Mouse (Mus musculus) inflammation-experienced regulatory T-cells, adult 16 weeks (primary cell): ENCODE measurements around the gene Lats1. TPM values are rescaled to one million over a fixed set of nuclear protein-coding genes. Genes with fewer than 3 reads are reported as not detected.

Experiments
- polyA plus RNA-seq: library from polyadenylated mRNA; unstranded; fragments of 100-300 nt; shearing (Covaris generic); gene quantifications from one replicate; pipeline ENCODE4 v1.2.1, GENCODE M21; 2017

Gene Lats1
- 4.2 TPM for polyA plus RNA-seq

GRCm38 (mm10) chr10:7680731-7681301, at the start of gene Lats1, which contains the start of gene Pcmt1:
Gene Lats1, plus strand, starts transcription at chr10:7681214.
Gene Pcmt1, minus strand, starts transcription at chr10:7681136.

GRCm38 (mm10) chr10:7667342-7667802, 13.6 kb upstream of the Lats1 start, which contains the start of gene Nup43:
Gene Nup43, plus strand, starts transcription at chr10:7667503.

GRCm38 (mm10) chr10:7725751-7726500, 44.9 kb downstream of the Lats1 start, which contains the start of gene Katna1:
Gene Katna1, plus strand, starts transcription at chr10:7726000.

Other genes starting within 250 kb of the Lats1 start
- gene Ulbp1, start 207.6 kb upstream of the Lats1 start, polyA plus RNA-seq, result 8.8 TPM
- 0.21 TPM for gene Lrp11, start 91.4 kb upstream of the Lats1 start, polyA plus RNA-seq
- gene Nup43, start 13.7 kb upstream of the Lats1 start, polyA plus RNA-seq, result 24.0 TPM
- gene Pcmt1, start 78 bp upstream of the Lats1 start, polyA plus RNA-seq, result 116 TPM
- 88.2 TPM for gene Katna1, start 44.8 kb downstream of the Lats1 start, polyA plus RNA-seq
- 82.8 TPM for gene Ginm1, start 111.6 kb downstream of the Lats1 start, polyA plus RNA-seq
- gene Ppil4, start 111.7 kb downstream of the Lats1 start, polyA plus RNA-seq, result 107 TPM
- gene Zc3h12d, start 151.3 kb downstream of the Lats1 start, polyA plus RNA-seq, result 27.5 TPM